Mouse (Mus musculus): Measurements from ENCODE around the gene Frmd4a. TPM values are rescaled to one million over a fixed set of nuclear protein-coding genes. Genes with fewer than 3 reads are reported as not detected.

Frmd4a gene
- total and polyA plus RNA-seq, 3 experiments: 10.4 to 21.0 (median 20.0) TPM

- no peak for DNase-seq
- Histone ChIP-seq H3K9ac (ENCODE audit: low read depth, low read length) (no peak overlapping the region), H3K4me1 (ENCODE audit: control insufficient read depth, insufficient read depth, low read length) (peaks cover 9% of the 10 kb centered on the region), H3K79me2 (replicated peaks; ENCODE audit: control insufficient read depth, insufficient read depth, low read length) (peaks cover 2% of the 10 kb centered on the region; the same call in 1 of the 2 replicates), H3K36me3 (ENCODE audit: control insufficient read depth, insufficient read depth, low read length) (no peaks in the 10 kb centered on the region), H3K27me3 (ENCODE audit: control insufficient read depth, insufficient read depth, low read length) (no peaks in the 10 kb centered on the region), H3K27ac (no peak overlapping the region), H3K4me3 (no peak overlapping the region)
- no peak for TF ChIP-seq CTCF (IDR thresholded peaks at IDR 0.05)
- no peak for TF ChIP-seq EP300 (IDR thresholded peaks at IDR 0.05; ENCODE audit: insufficient read depth, low read depth, low read length)
- TF ChIP-seq POLR2A (IDR thresholded peaks at IDR 0.05; ENCODE audit: insufficient read depth, low read depth, low read length): no peak
- 82% methylated on average over 11 of the region's 11 CpGs for WGBS
- intact Hi-C loops (cut with DNase I): no loop called here
Observed at GRCm38 (mm10) chr2:4462480-4462879, 445.0 kb downstream of the Frmd4a start.

GRCm38 (mm10) chr2:4466084-4466483, 448.6 kb downstream of the Frmd4a start:
- H3K36me3 ChIP-seq (ENCODE audit: control insufficient read depth, insufficient read depth, low read length): no peaks in the 10 kb centered on the region
- H3K4me1 ChIP-seq (ENCODE audit: control insufficient read depth, insufficient read depth, low read length): peaks cover 5% of the 10 kb centered on the region
- WGBS: 55% methylated on average over 3 of the region's 3 CpGs
- H3K9ac ChIP-seq (ENCODE audit: low read depth, low read length): no peak overlapping the region
- intact Hi-C loops (cut with DNase I): no loop called here
- TF ChIP-seq EP300 (IDR thresholded peaks at IDR 0.05; ENCODE audit: insufficient read depth, low read depth, low read length): no peak
- no peak for TF ChIP-seq POLR2A (IDR thresholded peaks at IDR 0.05; ENCODE audit: insufficient read depth, low read depth, low read length)
- TF ChIP-seq CTCF (IDR thresholded peaks at IDR 0.05): no peak
- no peak overlapping the region for H3K27ac ChIP-seq
- no peak overlapping the region for H3K4me3 ChIP-seq
- peaks cover 2% of the 10 kb centered on the region for H3K79me2 ChIP-seq (replicated peaks; ENCODE audit: control insufficient read depth, insufficient read depth, low read length)
- DNase-seq: no peak
- H3K27me3 ChIP-seq (ENCODE audit: control insufficient read depth, insufficient read depth, low read length): no peaks in the 10 kb centered on the region

GRCm38 (mm10) chr2:4467314-4467713, 449.8 kb downstream of the Frmd4a start:
- Histone ChIP-seq H3K36me3 (ENCODE audit: control insufficient read depth, insufficient read depth, low read length) (no peaks in the 10 kb centered on the region), H3K27me3 (ENCODE audit: control insufficient read depth, insufficient read depth, low read length) (no peaks in the 10 kb centered on the region), H3K27ac (no peak overlapping the region), H3K4me3 (no peak overlapping the region), H3K79me2 (replicated peaks; ENCODE audit: control insufficient read depth, insufficient read depth, low read length) (peaks cover 2% of the 10 kb centered on the region), H3K4me1 (ENCODE audit: control insufficient read depth, insufficient read depth, low read length) (peaks cover 4% of the 10 kb centered on the region), H3K9ac (ENCODE audit: low read depth, low read length) (no peak overlapping the region)
- no peak for DNase-seq
- 79% methylated on average over 7 of the region's 7 CpGs for WGBS
- intact Hi-C loops (cut with DNase I): no loop called here
- TF ChIP-seq CTCF (IDR thresholded peaks at IDR 0.05) (no peak), EP300 (IDR thresholded peaks at IDR 0.05; ENCODE audit: insufficient read depth, low read depth, low read length) (no peak), POLR2A (IDR thresholded peaks at IDR 0.05; ENCODE audit: insufficient read depth, low read depth, low read length) (no peak)

- peaks cover 27% of the 10 kb centered on the region for H3K4me1 ChIP-seq (ENCODE audit: control insufficient read depth, insufficient read depth, low read length)
- TF ChIP-seq EP300 (IDR thresholded peaks at IDR 0.05; ENCODE audit: insufficient read depth, low read depth, low read length): no peak
- no peak for TF ChIP-seq POLR2A (IDR thresholded peaks at IDR 0.05; ENCODE audit: insufficient read depth, low read depth, low read length)
- TF ChIP-seq CTCF (IDR thresholded peaks at IDR 0.05): no peak
- H3K36me3 ChIP-seq (ENCODE audit: control insufficient read depth, insufficient read depth, low read length): peaks cover 10% of the 10 kb centered on the region
- no peak overlapping the region for H3K4me3 ChIP-seq
- H3K27me3 ChIP-seq (ENCODE audit: control insufficient read depth, insufficient read depth, low read length): no peaks in the 10 kb centered on the region
- H3K27ac ChIP-seq: peak overlapping the region; percentile 69
- H3K9ac ChIP-seq (ENCODE audit: low read depth, low read length): no peak overlapping the region
- WGBS: 37% methylated on average over 7 of the region's 7 CpGs
- peak; percentile 71 to 75 for DNase-seq
- H3K79me2 ChIP-seq (replicated peaks; ENCODE audit: control insufficient read depth, insufficient read depth, low read length): no peaks in the 10 kb centered on the region; the same call in 1 of the 2 replicates
- intact Hi-C loops (cut with DNase I): loop anchor here (5.0 kb wide), 1 partner anchor 71 kb away; no protein-coding TSS in a partner anchor
Observed at GRCm38 (mm10) chr2:4472760-4473480, 455.4 kb downstream of the Frmd4a start.

GRCm38 (mm10) chr2:4473866-4474538, 456.5 kb downstream of the Frmd4a start:
- intact Hi-C loops (cut with DNase I): loop anchor here (1.0 to 5.0 kb wide), 3 partner anchors 21 to 72 kb away; no protein-coding TSS in a partner anchor
- peak in 1 of 2 experiments; percentile 18 for DNase-seq
- H3K4me3 ChIP-seq: no peak overlapping the region
- TF ChIP-seq CTCF (IDR thresholded peaks at IDR 0.05) (no peak), EP300 (IDR thresholded peaks at IDR 0.05; ENCODE audit: insufficient read depth, low read depth, low read length) (no peak), POLR2A (IDR thresholded peaks at IDR 0.05; ENCODE audit: insufficient read depth, low read depth, low read length) (no peak)
- H3K27ac ChIP-seq: peak overlapping the region; percentile 69
- no peaks in the 10 kb centered on the region for H3K27me3 ChIP-seq (ENCODE audit: control insufficient read depth, insufficient read depth, low read length)
- H3K9ac ChIP-seq (ENCODE audit: low read depth, low read length): no peak overlapping the region
- WGBS: 34% methylated on average over 8 of the region's 8 CpGs
- H3K36me3 ChIP-seq (ENCODE audit: control insufficient read depth, insufficient read depth, low read length): peaks cover 10% of the 10 kb centered on the region
- peaks cover 27% of the 10 kb centered on the region for H3K4me1 ChIP-seq (ENCODE audit: control insufficient read depth, insufficient read depth, low read length)
- H3K79me2 ChIP-seq (replicated peaks; ENCODE audit: control insufficient read depth, insufficient read depth, low read length): no peaks in the 10 kb centered on the region; the same call in 1 of the 2 replicates
